Mouse (Mus musculus) liver, postnatal 0 days (tissue): Measurements from ENCODE around the gene Nhlrc4. TPM values are rescaled to one million over a fixed set of nuclear protein-coding genes. Genes with fewer than 3 reads are reported as not detected.

Source experiments
- ATAC-seq: fragments of 200-750 bp; cut with Nextera tagmentation; 2 replicates; pipeline ENCODE4 v1.8.0; 2017; ENCODE audit warnings: mild to moderate bottlenecking, moderate library complexity
- DNase-seq: peaks from one replicate; pipeline ENCODE4 v3.0.0-alpha.2; 2016
- H3K27ac ChIP-seq: fragments of 300-500 bp; sonication (generic); 2 replicates; pipeline ENCODE4 v1.5.1; 2014; ENCODE audit warnings: antibody characterized with exemption, moderate library complexity, mild to moderate bottlenecking, low read depth
- H3K27me3 ChIP-seq: fragments of 300-500 bp; sonication (generic); 2 replicates; pipeline ENCODE4 v1.6.1; 2014; ENCODE audit warnings: low read length, control low read depth, mixed read lengths; ENCODE audit not compliant: insufficient read depth
- H3K36me3 ChIP-seq: fragments of 300-500 bp; sonication (generic); replicated peaks from 2 replicates; pipeline ENCODE4 v1.6.1; 2014; ENCODE audit warnings: mild to moderate bottlenecking, control low read depth, low read length, moderate library complexity, mixed read lengths; ENCODE audit not compliant: insufficient read depth
- H3K4me1 ChIP-seq: fragments of 300-500 bp; sonication (generic); 2 replicates; pipeline ENCODE4 v1.6.1; 2014; ENCODE audit warnings: antibody characterized with exemption, mild to moderate bottlenecking, control low read depth; ENCODE audit not compliant: insufficient read depth
- H3K4me2 ChIP-seq: fragments of 300-500 bp; sonication (generic); 2 replicates; pipeline ENCODE4 v1.6.1; 2014; ENCODE audit warnings: low read depth, mild to moderate bottlenecking, low read length, moderate library complexity, mixed read lengths
- H3K4me3 ChIP-seq: fragments of 300-500 bp; sonication (generic); 2 replicates; pipeline ENCODE4 v1.5.1; 2014; ENCODE audit warnings: low read depth, low read length
- H3K9ac ChIP-seq: fragments of 300-500 bp; sonication (generic); replicated peaks from 2 replicates; pipeline ENCODE4 v1.6.1; 2014; ENCODE audit warnings: mild to moderate bottlenecking, moderate library complexity
- H3K9me3 ChIP-seq: fragments of 300-500 bp; sonication (generic); 2 replicates; pipeline ENCODE4 v1.6.1; 2016; ENCODE audit warnings: mild to moderate bottlenecking, control low read depth, low read length, mixed read lengths
- CTCF ChIP-seq: sonication (generic); IDR thresholded peaks from 2 replicates; pipeline ENCODE4 v1.5.1; 2016; ENCODE audit warnings: antibody characterized with exemption, low read depth
- EP300 ChIP-seq: IDR thresholded peaks from 2 replicates; pipeline ENCODE4 v1.6.1; 2016; ENCODE audit warnings: antibody characterized with exemption, low read depth, mild to moderate bottlenecking
- WGBS: fragments of 180-500 bp; shearing (Covaris S2); extraction: QIAGEN DNeasy Blood & Tissue Kit; methylation state at CpG from one replicate; pipeline ENCODE4 v1.1.7; 2014; ENCODE audit not compliant: insufficient replicate concordance; 5-methylcytosine and 5-hydroxymethylcytosine counted together
- polyA plus RNA-seq: library from polyadenylated mRNA; unstranded; fragments of >200 nt; fragmentation: Nextera tagmentation; extraction: Ambion mirVana; gene quantifications from 2 replicates; pipeline ENCODE4 v1.2.1, GENCODE M21; 2015

Gene Nhlrc4
- polyA plus RNA-seq, 1 experiment from 2014 or later = 2.0 TPM

GRCm38 (mm10) chr17:25984556-25985305 is 40.0 kb upstream of the Nhlrc4 start:
- peak overlapping the region; percentile 86 for H3K4me2 ChIP-seq
- peak overlapping the region; percentile 93 for H3K9ac ChIP-seq
- peak overlapping the region; percentile 85 for H3K4me3 ChIP-seq
- ATAC-seq (no peak; the same call in 1 of the 2 replicates), DNase-seq (no peak)
- WGBS = 10% methylated on average over 17 of the region's 17 CpGs
- H3K27me3 ChIP-seq = no peaks in the 10 kb centered on the region
- peaks cover 28% of the 10 kb centered on the region for H3K4me1 ChIP-seq
- H3K9me3 ChIP-seq = no peaks in the 10 kb centered on the region
- peak overlapping the region; percentile 86 for H3K27ac ChIP-seq
- H3K36me3 ChIP-seq = no peaks in the 10 kb centered on the region
- TF ChIP-seq CTCF (no peak), EP300 (no peak)

GRCm38 (mm10) chr17:25984066-25984465 is 39.3 kb upstream of the Nhlrc4 start:
- 93% methylated on average over 1 of the region's 1 CpGs for WGBS
- DNase-seq (no peak), ATAC-seq (no peak)
- H3K27me3 ChIP-seq = no peaks in the 10 kb centered on the region
- peaks cover 28% of the 10 kb centered on the region for H3K4me1 ChIP-seq
- H3K27ac ChIP-seq = no peak overlapping the region
- H3K4me3 ChIP-seq = peak overlapping the region; percentile 85
- H3K9me3 ChIP-seq = no peaks in the 10 kb centered on the region
- no peak overlapping the region for H3K9ac ChIP-seq
- H3K4me2 ChIP-seq = peak overlapping the region; percentile 86
- TF ChIP-seq EP300 (no peak), CTCF (no peak)
- H3K36me3 ChIP-seq = no peaks in the 10 kb centered on the region

GRCm38 (mm10) chr17:25982913-25983312 is 38.2 kb upstream of the Nhlrc4 start:
- WGBS = 86% methylated on average over 3 of the region's 3 CpGs
- H3K4me1 ChIP-seq = peaks cover 28% of the 10 kb centered on the region

GRCm38 (mm10) chr17:25980854-25981253 is 36.1 kb upstream of the Nhlrc4 start:
- ATAC-seq (no peak), DNase-seq (no peak)
- Histone ChIP-seq H3K36me3 (no peaks in the 10 kb centered on the region), H3K27me3 (no peaks in the 10 kb centered on the region), H3K27ac (no peak overlapping the region), H3K4me2 (no peak overlapping the region), H3K9me3 (no peaks in the 10 kb centered on the region), H3K4me1 (peaks cover 23% of the 10 kb centered on the region), H3K9ac (no peak overlapping the region), H3K4me3 (no peak overlapping the region)
- WGBS = 82% methylated on average over 5 of the region's 5 CpGs
- TF ChIP-seq CTCF (no peak), EP300 (no peak)

More at GRCm38 (mm10) chr17:25982913-25983312, 38.2 kb upstream of the Nhlrc4 start:
- DNase-seq (no peak), ATAC-seq (no peak)
- no peaks in the 10 kb centered on the region for H3K36me3 ChIP-seq
- H3K9me3 ChIP-seq = no peaks in the 10 kb centered on the region
- no peak overlapping the region for H3K4me2 ChIP-seq
- no peak overlapping the region for H3K4me3 ChIP-seq
- no peak overlapping the region for H3K9ac ChIP-seq
- no peak for TF ChIP-seq CTCF
- TF ChIP-seq EP300 = no peak
- H3K27ac ChIP-seq = no peak overlapping the region
- H3K27me3 ChIP-seq = no peaks in the 10 kb centered on the region

- H3K4me3 ChIP-seq = no peak overlapping the region
- H3K4me2 ChIP-seq = no peak overlapping the region
- 86% methylated on average over 5 of the region's 5 CpGs for WGBS
- no peaks in the 10 kb centered on the region for H3K9me3 ChIP-seq
- no peaks in the 10 kb centered on the region for H3K27me3 ChIP-seq
- H3K27ac ChIP-seq = no peak overlapping the region
- no peaks in the 10 kb centered on the region for H3K36me3 ChIP-seq
- H3K9ac ChIP-seq = 0 out of 2 replicates have a peak overlapping the region, but pooled peaks have one; percentile 9
- TF ChIP-seq CTCF = no peak
- no peak for TF ChIP-seq EP300
- DNase-seq = no peak
- peak; percentile 13; the same call in 1 of the 2 replicates for ATAC-seq
- peaks cover 21% of the 10 kb centered on the region for H3K4me1 ChIP-seq
Measured at GRCm38 (mm10) chr17:25979829-25980738, 35.3 kb upstream of the Nhlrc4 start.

- Histone ChIP-seq H3K27me3 (no peaks in the 10 kb centered on the region), H3K4me2 (no peak overlapping the region), H3K4me1 (peaks cover 23% of the 10 kb centered on the region), H3K9ac (no peak overlapping the region), H3K4me3 (no peak overlapping the region), H3K27ac (peak overlapping the region; percentile 25), H3K36me3 (no peaks in the 10 kb centered on the region), H3K9me3 (no peaks in the 10 kb centered on the region)
- 85% methylated on average over 4 of the region's 4 CpGs for WGBS
- no peak for DNase-seq
- no peak for TF ChIP-seq EP300
- ATAC-seq = no peak
Measured at GRCm38 (mm10) chr17:25970954-25971707, 26.4 kb upstream of the Nhlrc4 start.
